Mouse (Mus musculus): Measurements from ENCODE around the gene Atxn1. TPM values are rescaled to one million over a fixed set of nuclear protein-coding genes. Genes with fewer than 3 reads are reported as not detected.

Atxn1 gene
- total and polyA plus RNA-seq, 3 experiments = 0.39 to 1.1 TPM; not detected in 1

DNA sequence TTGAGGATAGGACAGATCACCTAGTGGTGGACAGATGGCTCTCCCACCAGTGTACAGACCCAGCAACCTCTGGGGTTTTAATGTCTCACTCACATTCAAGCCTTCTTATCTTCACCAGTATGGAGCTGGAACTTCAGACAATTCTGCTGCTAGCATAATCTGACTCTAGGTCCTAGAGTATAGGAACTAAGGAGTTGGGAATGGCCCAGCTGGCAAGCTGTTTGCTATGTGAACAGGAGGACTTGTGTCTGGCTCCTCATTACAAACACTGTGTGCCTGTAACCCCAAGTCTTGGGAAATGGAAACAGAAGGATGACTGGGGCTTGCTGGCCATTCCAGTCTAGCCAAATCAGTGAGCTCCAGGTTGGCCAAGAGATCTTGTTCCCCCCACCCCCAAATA, 237.9 kb downstream of the Atxn1 start:
- Histone ChIP-seq H3K4me1 (ENCODE audit: control insufficient read depth in 1 of 2, insufficient read depth in 2 of 2, low read length in 2 of 2) (no peaks in the 10 kb centered on the region), H3K9me3 (replicated peaks; ENCODE audit: insufficient read depth, low read length) (no peaks in the 10 kb centered on the region), H3K27ac (ENCODE audit: control insufficient read depth, low read depth, low read length) (no peak overlapping the region), H3K79me2 (ENCODE audit: control insufficient read depth, insufficient read depth, low read length, poor library complexity) (no peaks in the 10 kb centered on the region), H3K4me3 (ENCODE audit: control insufficient read depth in 1 of 2, insufficient read depth in 1 of 2, low read depth in 2 of 2, low read length in 2 of 2) (no peak overlapping the region), H3K27me3 (ENCODE audit: control insufficient read depth in 1 of 2, insufficient read depth in 2 of 2, low read length in 2 of 2) (no peaks in the 10 kb centered on the region), H3K9ac (ENCODE audit: control insufficient read depth, low read depth, low read length, poor library complexity, severe bottlenecking) (no peak overlapping the region), H3K36me3 (ENCODE audit: control insufficient read depth in 1 of 2, insufficient read depth in 2 of 2, low read length in 2 of 2) (no peaks in the 10 kb centered on the region)
- TF ChIP-seq SMC3 (IDR thresholded peaks at IDR 0.05; ENCODE audit: low read depth, low read length) = no peak
- no peak for TF ChIP-seq UBTF (IDR thresholded peaks at IDR 0.05; ENCODE audit: borderline replicate concordance, insufficient read depth, low read depth, low read length)
- no peak for TF ChIP-seq TCF12 (IDR thresholded peaks at IDR 0.05; ENCODE audit: low read depth, low read length)
- no peak for TF ChIP-seq SIN3A (IDR thresholded peaks at IDR 0.05; ENCODE audit: low read length)
- TF ChIP-seq KAT2A (conservative IDR thresholded peaks at IDR 0.05; ENCODE audit: low read depth, low read length) = no peak
- no peak for TF ChIP-seq BHLHE40 (IDR thresholded peaks at IDR 0.05; ENCODE audit: borderline replicate concordance, low read depth, low read length)
- no peak for TF ChIP-seq ZNF384 (IDR thresholded peaks at IDR 0.05; ENCODE audit: low read depth, low read length)
- no peak for TF ChIP-seq NRF1 (IDR thresholded peaks at IDR 0.05; ENCODE audit: insufficient read depth, low read depth, low read length, poor library complexity, severe bottlenecking)
- TF ChIP-seq EP300 (IDR thresholded peaks at IDR 0.05; ENCODE audit: low read depth in 1 of 2, low read length in 2 of 2) = no peak
- TF ChIP-seq MYB (IDR thresholded peaks at IDR 0.05; ENCODE audit: low read depth, low read length) = no peak
- no peak for DNase-seq (ENCODE audit: low read depth, low spot score)

GRCm38 (mm10) chr13:45726181-45726580, 238.6 kb downstream of the Atxn1 start:
- no peak for TF ChIP-seq POLR2AphosphoS5 (IDR thresholded peaks at IDR 0.05; ENCODE audit: borderline replicate concordance, low read depth, low read length)
- no peak for TF ChIP-seq CTCF (IDR thresholded peaks at IDR 0.05 in 2 of 3, conservative IDR thresholded peaks at IDR 0.05 in 1 of 3; ENCODE audit: control insufficient read depth in 1 of 3, insufficient read depth in 1 of 3, low read depth in 2 of 3, low read length in 3 of 3, poor library complexity in 1 of 3, severe bottlenecking in 1 of 3)
- TF ChIP-seq MYB (IDR thresholded peaks at IDR 0.05; ENCODE audit: low read depth, low read length) = no peak
- no peak for TF ChIP-seq E2F4 (IDR thresholded peaks at IDR 0.05; ENCODE audit: borderline replicate concordance, low read depth, low read length)
- TF ChIP-seq TCF12 (IDR thresholded peaks at IDR 0.05; ENCODE audit: low read depth, low read length) = no peak
- TF ChIP-seq BHLHE40 (IDR thresholded peaks at IDR 0.05; ENCODE audit: borderline replicate concordance, low read depth, low read length) = no peak
- no peak for TF ChIP-seq TBP (IDR thresholded peaks at IDR 0.05; ENCODE audit: low read depth, low read length)
- Histone ChIP-seq H3K36me3 (ENCODE audit: control insufficient read depth in 1 of 2, insufficient read depth in 2 of 2, low read length in 2 of 2) (no peaks in the 10 kb centered on the region), H3K9me3 (replicated peaks; ENCODE audit: insufficient read depth, low read length) (no peaks in the 10 kb centered on the region), H3K27ac (ENCODE audit: control insufficient read depth, low read depth, low read length) (no peak overlapping the region), H3K4me1 (ENCODE audit: control insufficient read depth in 1 of 2, insufficient read depth in 2 of 2, low read length in 2 of 2) (no peaks in the 10 kb centered on the region), H3K9ac (ENCODE audit: control insufficient read depth, low read depth, low read length, poor library complexity, severe bottlenecking) (no peak overlapping the region), H3K79me2 (ENCODE audit: control insufficient read depth, insufficient read depth, low read length, poor library complexity) (no peaks in the 10 kb centered on the region), H3K4me3 (ENCODE audit: control insufficient read depth in 1 of 2, insufficient read depth in 1 of 2, low read depth in 2 of 2, low read length in 2 of 2) (no peak overlapping the region), H3K27me3 (ENCODE audit: control insufficient read depth in 1 of 2, insufficient read depth in 2 of 2, low read length in 2 of 2) (no peaks in the 10 kb centered on the region)
- DNase-seq (ENCODE audit: low read depth, low spot score) = no peak
